In the genomic region with DNA sequence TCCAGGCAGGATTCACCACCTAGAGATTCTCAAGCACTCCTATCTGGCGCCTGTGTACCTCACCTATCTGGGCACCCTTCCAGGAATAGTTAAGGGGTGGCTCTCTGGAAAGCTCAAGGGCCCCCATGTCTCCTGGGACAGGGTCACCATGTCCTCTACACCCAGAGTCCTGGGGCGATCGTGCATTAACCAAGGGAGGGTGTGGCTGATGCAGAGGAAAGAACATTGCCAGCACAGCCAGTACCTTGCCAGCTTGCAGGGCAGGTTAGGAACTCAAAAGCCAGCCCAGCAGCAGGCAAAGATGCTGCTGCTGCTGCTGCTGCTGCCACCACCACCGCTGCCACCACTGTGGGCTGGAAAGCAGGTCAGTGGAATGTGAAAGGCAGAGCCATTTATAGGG, we compare ENCODE assay signal across 26 mouse cellular contexts. TPM values are rescaled to one million over a fixed set of nuclear protein-coding genes. Genes with fewer than 3 reads are reported as not detected.
A peak's percentile ranks its signal among the peaks of the same experiment; 100 is the strongest.
DNase-seq lines count a peak whose midpoint lies in the region; ATAC-seq and TF ChIP-seq lines count a peak whose summit lies in the region.
"Had no signal": no experiment of that assay in that cellular context is flagged by ENCODE, and none has a peak within 500 bp of the region (broad histone marks: within the 10 kb centered on the region; RNA-seq: fewer than 3 reads in every experiment).

No protein-coding gene starts in this region.

- H3K9ac ChIP-seq in kidney, embryonic 16.5 days (replicated peaks; ENCODE audit: low read length): no peak overlapping the region
- 0 out of 2 replicates have a peak overlapping the region, but pooled peaks have one; percentile 8 for H3K9ac ChIP-seq in stomach, embryonic 16.5 days (ENCODE audit: low read length)
- no peak overlapping the region for H3K9ac ChIP-seq in intestine, postnatal 0 days (ENCODE audit: low read depth, low read length)
- H3K9ac ChIP-seq: forebrain, embryonic 12.5 days; hindbrain, embryonic 12.5 days; intestine, embryonic 15.5 days; liver, embryonic 14.5 days; midbrain, embryonic 13.5 days had no signal

- TF ChIP-seq CTCF in intestine, postnatal 0 days (IDR thresholded peaks at IDR 0.05; ENCODE audit: low read depth): no peak

- no peaks in the 10 kb centered on the region for H3K36me3 ChIP-seq in kidney, embryonic 16.5 days (ENCODE audit: insufficient read depth, low read length)
- no peaks in the 10 kb centered on the region for H3K36me3 ChIP-seq in stomach, embryonic 16.5 days (ENCODE audit: control insufficient read depth, insufficient read depth, low read length)
- no peaks in the 10 kb centered on the region for H3K36me3 ChIP-seq in intestine, postnatal 0 days (ENCODE audit: control insufficient read depth, insufficient read depth)
- H3K36me3 ChIP-seq: forebrain, embryonic 12.5 days; hindbrain, embryonic 12.5 days; intestine, embryonic 15.5 days; midbrain, embryonic 13.5 days had no signal

- H3K27ac ChIP-seq in kidney, embryonic 16.5 days (ENCODE audit: low read length): no peak overlapping the region
- no peak overlapping the region for H3K27ac ChIP-seq in stomach, embryonic 16.5 days (ENCODE audit: low read length)
- H3K27ac ChIP-seq in intestine, postnatal 0 days (ENCODE audit: low read depth, low read length): no peak overlapping the region
- H3K27ac ChIP-seq: forebrain, embryonic 12.5 days; hindbrain, embryonic 12.5 days; hindbrain, postnatal 0 days; intestine, embryonic 15.5 days; liver, embryonic 14.5 days; macrophage; midbrain, embryonic 13.5 days had no signal

- WGBS in kidney, embryonic 16.5 days: 49% methylated on average over 4 of the region's 4 CpGs
- 48% methylated on average over 4 of the region's 4 CpGs for WGBS in stomach, embryonic 16.5 days
- 37% methylated on average over 4 of the region's 4 CpGs for WGBS in intestine, postnatal 0 days

- 0 out of 2 replicates have a peak, but pooled peaks cover 3% of the 10 kb centered on the region for H3K27me3 ChIP-seq in kidney, embryonic 16.5 days (ENCODE audit: insufficient read depth, low read length)
- H3K27me3 ChIP-seq in stomach, embryonic 16.5 days (ENCODE audit: control insufficient read depth, insufficient read depth, low read length): no peaks in the 10 kb centered on the region
- no peaks in the 10 kb centered on the region; the same call in 1 of the 2 replicates for H3K27me3 ChIP-seq in intestine, postnatal 0 days (replicated peaks; ENCODE audit: control insufficient read depth, insufficient read depth, low read length)
- H3K27me3 ChIP-seq: intestine, embryonic 15.5 days had no signal

- H3K4me3 ChIP-seq in kidney, embryonic 16.5 days (ENCODE audit: low read length): no peak overlapping the region
- no peak overlapping the region for H3K4me3 ChIP-seq in stomach, embryonic 16.5 days (replicated peaks; ENCODE audit: low read length)
- H3K4me3 ChIP-seq in intestine, postnatal 0 days (ENCODE audit: low read depth, low read length): no peak overlapping the region
- H3K4me3 ChIP-seq: erythroblast, embryonic 14.5 days; forebrain, embryonic 12.5 days; hindbrain, embryonic 12.5 days; intestine, embryonic 15.5 days; midbrain, embryonic 13.5 days had no signal

- H3K4me1 ChIP-seq in kidney, embryonic 16.5 days (ENCODE audit: insufficient read depth, low read length): peaks cover 13% of the 10 kb centered on the region
- peaks cover 9% of the 10 kb centered on the region; the same call in 1 of the 2 replicates for H3K4me1 ChIP-seq in stomach, embryonic 16.5 days (ENCODE audit: control insufficient read depth, insufficient read depth, low read length)
- H3K4me1 ChIP-seq in intestine, postnatal 0 days (replicated peaks; ENCODE audit: control insufficient read depth, insufficient read depth, low read length): no peaks in the 10 kb centered on the region

- DNase-seq in kidney, adult 11 months: peak; percentile 87
- peak; percentile 79 to 85 for DNase-seq in kidney, adult 8-10 months
- peak; percentile 87 for DNase-seq in kidney, adult 9 months
- DNase-seq in right cerebral cortex, postnatal 36 days (ENCODE audit: low spot score in 2 of 2): no peak
- DNase-seq: adrenal gland, adult 2 months; adrenal gland, postnatal 36 days; cerebellum, adult 18-20 months; cerebellum, postnatal 10 days; gastrocnemius, postnatal 14 days; heart, adult 11 months; layer of hippocampus, adult 9-11 months; liver; lung, adult 2 months; lung, postnatal 10 days had no signal

- H3K9me3 ChIP-seq in kidney, embryonic 16.5 days (ENCODE audit: low read length): no peaks in the 10 kb centered on the region
- no peaks in the 10 kb centered on the region for H3K9me3 ChIP-seq in stomach, embryonic 16.5 days (replicated peaks; ENCODE audit: control insufficient read depth, low read length)
- no peaks in the 10 kb centered on the region for H3K9me3 ChIP-seq in intestine, postnatal 0 days (ENCODE audit: control insufficient read depth)
- H3K9me3 ChIP-seq: forebrain, embryonic 12.5 days; hindbrain, embryonic 12.5 days; intestine, embryonic 15.5 days; midbrain, embryonic 13.5 days had no signal

- no peak for ATAC-seq in kidney, embryonic 16.5 days (ENCODE audit: low FRiP score, low TSS enrichment)
- no peak for ATAC-seq in stomach, embryonic 16.5 days (ENCODE audit: insufficient read depth, low FRiP score)
- ATAC-seq in intestine, postnatal 0 days: no peak
- ATAC-seq: activated CD4-positive, CD25-positive, alpha-beta regulatory T cell, adult 4 months; hindbrain, postnatal 0 days; intestine, embryonic 15.5 days; midbrain, embryonic 13.5 days had no signal

- H3K4me2 ChIP-seq in kidney, embryonic 16.5 days (replicated peaks; ENCODE audit: low read depth, low read length): no peak overlapping the region
- H3K4me2 ChIP-seq in stomach, embryonic 16.5 days (ENCODE audit: low read depth, low read length): no peak overlapping the region
- H3K4me2 ChIP-seq in intestine, postnatal 0 days (replicated peaks; ENCODE audit: low read depth): no peak overlapping the region
- H3K4me2 ChIP-seq: forebrain, embryonic 12.5 days; hindbrain, embryonic 12.5 days; intestine, embryonic 15.5 days; midbrain, embryonic 13.5 days had no signal

RNA-seq across cellular contexts. Expression of gene Stat5b, which starts 3.7 kb away (rescaled TPM):
- 18.7 and 22.5 TPM in 2 replicates for polyA plus RNA-seq in kidney, embryonic 16.5 days (2015; fragmentation: Nextera tagmentation; extraction: Ambion mirVana)
- polyA plus RNA-seq in stomach, embryonic 16.5 days (2015; fragmentation: Nextera tagmentation; extraction: Ambion mirVana): 26.2 and 27.4 TPM in 2 replicates
- 13.0 and 13.3 TPM in 2 replicates for polyA plus RNA-seq in intestine, postnatal 0 days (2015; fragmentation: Nextera tagmentation; extraction: Ambion mirVana)

RNA-seq across cellular contexts. Expression of gene Stat5a, which starts 4.9 kb away (rescaled TPM):
- 3.7 and 4.5 TPM in 2 replicates for polyA plus RNA-seq in kidney, embryonic 16.5 days (2015; fragmentation: Nextera tagmentation; extraction: Ambion mirVana)
- 12.0 and 14.0 TPM in 2 replicates for polyA plus RNA-seq in stomach, embryonic 16.5 days (2015; fragmentation: Nextera tagmentation; extraction: Ambion mirVana)
- polyA plus RNA-seq in intestine, postnatal 0 days (2015; fragmentation: Nextera tagmentation; extraction: Ambion mirVana): 4.8 TPM in 2 replicates

Comparison
In these comparisons a context has a peak if more than half of its experiments do, and no peak if none do; other contexts are left out.
1. DNase-seq: peak in kidney, adult 11 months (single experiment), kidney, adult 8-10 months (2 of 2) and kidney, adult 9 months (single experiment); none in right cerebral cortex, postnatal 36 days (0 of 2).